Mouse (Mus musculus): Measurements from ENCODE around the gene Prss12. TPM values are rescaled to one million over a fixed set of nuclear protein-coding genes. Genes with fewer than 3 reads are reported as not detected.

The Prss12 gene
- polyA plus RNA-seq, 1 experiment from 2014 or later: 3.0 TPM

GRCm38 (mm10) chr3:123505778-123506667 is 59.3 kb downstream of the Prss12 start:
- Histone ChIP-seq H3K36me3 (ENCODE audit: control insufficient read depth, insufficient read depth, low read length) (peaks cover 20% of the 10 kb centered on the region), H3K4me2 (ENCODE audit: low read length) (peak overlapping the region; percentile 84), H3K4me1 (ENCODE audit: control insufficient read depth in 2 of 2, insufficient read depth in 2 of 2, low read length in 2 of 2) (peaks cover 0 to 14% of the 10 kb centered on the region in 2 experiments; a peak in 3 of 4 replicates), H3K9me3 (ENCODE audit: control insufficient read depth, low read length) (no peaks in the 10 kb centered on the region), H3K27ac (replicated peaks in 1 of 2; ENCODE audit: control insufficient read depth in 1 of 2, insufficient read depth in 1 of 2, low read depth in 2 of 2, low read length in 2 of 2) (peak overlapping the region; percentile 6 to 27; a peak in 1 of 4 replicates), H3K27me3 (ENCODE audit: control insufficient read depth, insufficient read depth, low read length) (no peaks in the 10 kb centered on the region), H3K9ac (ENCODE audit: low read length) (no peak overlapping the region), H3K4me3 (ENCODE audit: control insufficient read depth in 1 of 2, insufficient read depth in 1 of 2, low read depth in 1 of 2, low read length in 2 of 2) (no peak overlapping the region)
- 59% methylated on average over 9 of the region's 9 CpGs for WGBS
- ATAC-seq (ENCODE audit: insufficient number of reproducible peaks, insufficient read depth, low FRiP score, low read depth): no peak

GRCm38 (mm10) chr3:123506699-123507662 is 60.3 kb downstream of the Prss12 start:
- WGBS: 6% methylated on average over 6 of the region's 6 CpGs
- peak overlapping the region; percentile 84 for H3K4me2 ChIP-seq (ENCODE audit: low read length)
- no peaks in the 10 kb centered on the region for H3K9me3 ChIP-seq (ENCODE audit: control insufficient read depth, low read length)
- peak overlapping the region; percentile 88 for H3K9ac ChIP-seq (ENCODE audit: low read length)
- H3K27ac ChIP-seq (replicated peaks in 1 of 2; ENCODE audit: control insufficient read depth in 1 of 2, insufficient read depth in 1 of 2, low read depth in 2 of 2, low read length in 2 of 2): peak overlapping the region; percentile 14 to 71; a peak in 3 of 4 replicates
- peak overlapping the region; percentile 69 to 79; a peak in 3 of 4 replicates for H3K4me3 ChIP-seq (ENCODE audit: control insufficient read depth in 1 of 2, insufficient read depth in 1 of 2, low read depth in 1 of 2, low read length in 2 of 2)
- H3K36me3 ChIP-seq (ENCODE audit: control insufficient read depth, insufficient read depth, low read length): peaks cover 20% of the 10 kb centered on the region
- no peaks in the 10 kb centered on the region for H3K27me3 ChIP-seq (ENCODE audit: control insufficient read depth, insufficient read depth, low read length)
- peaks cover 0 to 14% of the 10 kb centered on the region in 2 experiments; a peak in 3 of 4 replicates for H3K4me1 ChIP-seq (ENCODE audit: control insufficient read depth in 2 of 2, insufficient read depth in 2 of 2, low read length in 2 of 2)
- no peak for ATAC-seq (ENCODE audit: insufficient number of reproducible peaks, insufficient read depth, low FRiP score, low read depth)

GRCm38 (mm10) chr3:123507663-123508055 is 60.9 kb downstream of the Prss12 start:
- WGBS: 1% methylated on average over 10 of the region's 10 CpGs
- H3K9me3 ChIP-seq (ENCODE audit: control insufficient read depth, low read length): no peaks in the 10 kb centered on the region
- peak overlapping the region; percentile 84 for H3K4me2 ChIP-seq (ENCODE audit: low read length)
- no peak for ATAC-seq (ENCODE audit: insufficient number of reproducible peaks, insufficient read depth, low FRiP score, low read depth)
- no peaks in the 10 kb centered on the region for H3K27me3 ChIP-seq (ENCODE audit: control insufficient read depth, insufficient read depth, low read length)
- peak overlapping the region; percentile 71 to 74 for H3K27ac ChIP-seq (replicated peaks in 1 of 2; ENCODE audit: control insufficient read depth in 1 of 2, insufficient read depth in 1 of 2, low read depth in 2 of 2, low read length in 2 of 2)
- peaks cover 0 to 14% of the 10 kb centered on the region in 2 experiments; a peak in 3 of 4 replicates for H3K4me1 ChIP-seq (ENCODE audit: control insufficient read depth in 2 of 2, insufficient read depth in 2 of 2, low read length in 2 of 2)
- peak overlapping the region; percentile 88 for H3K9ac ChIP-seq (ENCODE audit: low read length)
- H3K4me3 ChIP-seq (ENCODE audit: control insufficient read depth in 1 of 2, insufficient read depth in 1 of 2, low read depth in 1 of 2, low read length in 2 of 2): peak overlapping the region; percentile 69 to 79
- H3K36me3 ChIP-seq (ENCODE audit: control insufficient read depth, insufficient read depth, low read length): peaks cover 20% of the 10 kb centered on the region

- Histone ChIP-seq H3K36me3 (ENCODE audit: control insufficient read depth, insufficient read depth, low read length) (peaks cover 20% of the 10 kb centered on the region), H3K9me3 (ENCODE audit: control insufficient read depth, low read length) (no peaks in the 10 kb centered on the region), H3K4me1 (ENCODE audit: control insufficient read depth in 2 of 2, insufficient read depth in 2 of 2, low read length in 2 of 2) (peaks cover 0 to 14% of the 10 kb centered on the region in 2 experiments; a peak in 3 of 4 replicates), H3K27ac (replicated peaks in 1 of 2; ENCODE audit: control insufficient read depth in 1 of 2, insufficient read depth in 1 of 2, low read depth in 2 of 2, low read length in 2 of 2) (peak overlapping the region; percentile 99), H3K4me2 (ENCODE audit: low read length) (peak overlapping the region; percentile 84), H3K9ac (ENCODE audit: low read length) (peak overlapping the region; percentile 90), H3K4me3 (ENCODE audit: control insufficient read depth in 1 of 2, insufficient read depth in 1 of 2, low read depth in 1 of 2, low read length in 2 of 2) (peak overlapping the region; percentile 69 to 79), H3K27me3 (ENCODE audit: control insufficient read depth, insufficient read depth, low read length) (no peaks in the 10 kb centered on the region)
- ATAC-seq (ENCODE audit: insufficient number of reproducible peaks, insufficient read depth, low FRiP score, low read depth): peak; percentile 99
- WGBS: under 1% methylated on average over 53 of the region's 53 CpGs
Observed at GRCm38 (mm10) chr3:123508056-123508674, 61.5 kb downstream of the Prss12 start.

GRCm38 (mm10) chr3:123508675-123509376 is 62.1 kb downstream of the Prss12 start:
- H3K36me3 ChIP-seq (ENCODE audit: control insufficient read depth, insufficient read depth, low read length): peaks cover 20% of the 10 kb centered on the region
- H3K4me3 ChIP-seq (ENCODE audit: control insufficient read depth in 1 of 2, insufficient read depth in 1 of 2, low read depth in 1 of 2, low read length in 2 of 2): peak overlapping the region; percentile 68 to 69
- no peaks in the 10 kb centered on the region for H3K27me3 ChIP-seq (ENCODE audit: control insufficient read depth, insufficient read depth, low read length)
- under 1% methylated on average over 36 of the region's 36 CpGs for WGBS
- peaks cover 0 to 14% of the 10 kb centered on the region in 2 experiments; a peak in 3 of 4 replicates for H3K4me1 ChIP-seq (ENCODE audit: control insufficient read depth in 2 of 2, insufficient read depth in 2 of 2, low read length in 2 of 2)
- peak overlapping the region; percentile 99 for H3K27ac ChIP-seq (replicated peaks in 1 of 2; ENCODE audit: control insufficient read depth in 1 of 2, insufficient read depth in 1 of 2, low read depth in 2 of 2, low read length in 2 of 2)
- ATAC-seq (ENCODE audit: insufficient number of reproducible peaks, insufficient read depth, low FRiP score, low read depth): peak; percentile 58
- H3K9ac ChIP-seq (ENCODE audit: low read length): peak overlapping the region; percentile 90
- H3K4me2 ChIP-seq (ENCODE audit: low read length): peak overlapping the region; percentile 68
- no peaks in the 10 kb centered on the region for H3K9me3 ChIP-seq (ENCODE audit: control insufficient read depth, low read length)

GRCm38 (mm10) chr3:123511818-123512217 is 65.1 kb downstream of the Prss12 start:
- Histone ChIP-seq H3K9ac (ENCODE audit: low read length) (no peak overlapping the region), H3K36me3 (ENCODE audit: control insufficient read depth, insufficient read depth, low read length) (peaks cover 5% of the 10 kb centered on the region)
- WGBS: 66% methylated on average over 4 of the region's 4 CpGs

More at GRCm38 (mm10) chr3:123511818-123512217, 65.1 kb downstream of the Prss12 start:
- Histone ChIP-seq H3K4me3 (ENCODE audit: control insufficient read depth in 1 of 2, insufficient read depth in 1 of 2, low read depth in 1 of 2, low read length in 2 of 2) (no peak overlapping the region), H3K27ac (replicated peaks in 1 of 2; ENCODE audit: control insufficient read depth in 1 of 2, insufficient read depth in 1 of 2, low read depth in 2 of 2, low read length in 2 of 2) (no peak overlapping the region), H3K4me1 (ENCODE audit: control insufficient read depth in 2 of 2, insufficient read depth in 2 of 2, low read length in 2 of 2) (peaks cover 0 to 9% of the 10 kb centered on the region in 2 experiments; a peak in 3 of 4 replicates), H3K27me3 (ENCODE audit: control insufficient read depth, insufficient read depth, low read length) (no peaks in the 10 kb centered on the region), H3K9me3 (ENCODE audit: control insufficient read depth, low read length) (no peaks in the 10 kb centered on the region), H3K4me2 (ENCODE audit: low read length) (no peak overlapping the region)
- ATAC-seq (ENCODE audit: insufficient number of reproducible peaks, insufficient read depth, low FRiP score, low read depth): no peak

All from heart, embryonic 14.5 days (tissue).